Mouse (Mus musculus) bone marrow macrophage, adult 2 months (primary cell): Measurements from ENCODE around the gene Fam192a. TPM values are rescaled to one million over a fixed set of nuclear protein-coding genes. Genes with fewer than 3 reads are reported as not detected.

Experiments
- H3K27ac ChIP-seq: 2 replicates; pipeline ENCODE4 v1.5.1; 2012; ENCODE audit warnings: low read depth, low read length; ENCODE audit not compliant: insufficient read depth
- H3K4me1 ChIP-seq: 2 replicates; pipeline ENCODE4 v1.6.1; 2012; ENCODE audit warnings: low read length; ENCODE audit not compliant: control insufficient read depth, insufficient read depth
- H3K4me3 ChIP-seq: 2 replicates; pipeline ENCODE4 v1.5.1; 2012; ENCODE audit warnings: mild to moderate bottlenecking, low read length, moderate library complexity; ENCODE audit not compliant: insufficient read depth
- CTCF ChIP-seq: IDR thresholded peaks from 2 replicates; pipeline ENCODE4 v1.5.1; 2012; ENCODE audit warnings: low read depth, mild to moderate bottlenecking, low read length, moderate library complexity
- POLR2A ChIP-seq: IDR thresholded peaks from 2 replicates; pipeline ENCODE4 v1.6.1; 2012; ENCODE audit warnings: mild to moderate bottlenecking, low read depth, low read length, borderline replicate concordance
- polyA plus RNA-seq: library from polyadenylated mRNA; stranded (reverse); fragments of >200 nt; gene quantifications from 2 replicates; pipeline ENCODE4 v1.2.4, GENCODE M21; 2012; ENCODE audit not compliant: missing spikeins, insufficient read depth, insufficient read length

The Fam192a gene
- 77.1 and 77.4 TPM in 2 replicates for polyA plus RNA-seq

DNA sequence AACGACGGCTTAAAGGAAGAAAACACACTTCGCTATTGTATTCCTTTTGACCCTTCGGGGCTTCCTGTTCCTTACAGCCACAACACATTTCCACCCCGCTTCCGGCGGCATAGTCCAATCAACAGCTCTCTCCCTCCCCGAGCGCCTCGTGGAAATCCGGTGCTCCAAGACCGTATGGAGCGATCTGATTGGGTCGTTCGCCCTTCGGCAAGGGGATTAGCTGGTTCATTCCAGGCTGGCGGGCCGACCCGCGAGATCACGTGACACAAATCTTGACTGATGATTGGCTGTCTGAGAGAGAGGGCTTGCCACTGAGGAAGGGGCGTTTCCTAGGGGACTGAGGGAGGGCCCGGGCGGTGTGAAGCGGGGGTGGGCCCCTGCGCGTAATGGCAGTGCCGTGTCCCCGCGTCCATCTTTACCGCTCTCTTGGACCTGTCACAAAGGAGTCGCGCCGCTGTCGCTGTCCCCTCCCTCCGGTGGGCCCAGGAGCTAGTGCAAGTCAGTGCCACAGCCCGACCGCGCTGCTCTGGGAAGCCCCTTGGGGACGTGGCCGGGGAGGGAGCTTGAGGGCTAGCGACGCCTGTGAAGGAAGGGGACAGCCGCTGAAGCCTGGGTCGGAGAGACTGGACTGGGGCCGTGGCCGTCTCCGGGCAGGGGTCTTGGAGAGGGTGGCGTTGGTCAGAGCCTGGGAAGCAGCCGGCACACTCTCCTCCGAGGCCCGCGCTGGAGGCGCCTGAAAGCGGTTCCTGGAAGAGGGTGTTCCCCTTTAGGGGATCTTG, at the start of gene Fam192a, which contains the start of gene Rspry1:
Gene Fam192a, minus strand, starts transcription at position 391 of the 779 bp plus-strand sequence.
Gene Rspry1, plus strand, starts transcription at position 331 of the 779 bp plus-strand sequence.
- Histone ChIP-seq H3K27ac (peak within 1 kb of the TSS; percentile 80), H3K4me3 (peak within 1 kb of the TSS; percentile 97), H3K4me1 (peaks cover 6% of the 10 kb centered on the region)
- no peak for TF ChIP-seq POLR2A
- TF ChIP-seq CTCF = no peak

DNA sequence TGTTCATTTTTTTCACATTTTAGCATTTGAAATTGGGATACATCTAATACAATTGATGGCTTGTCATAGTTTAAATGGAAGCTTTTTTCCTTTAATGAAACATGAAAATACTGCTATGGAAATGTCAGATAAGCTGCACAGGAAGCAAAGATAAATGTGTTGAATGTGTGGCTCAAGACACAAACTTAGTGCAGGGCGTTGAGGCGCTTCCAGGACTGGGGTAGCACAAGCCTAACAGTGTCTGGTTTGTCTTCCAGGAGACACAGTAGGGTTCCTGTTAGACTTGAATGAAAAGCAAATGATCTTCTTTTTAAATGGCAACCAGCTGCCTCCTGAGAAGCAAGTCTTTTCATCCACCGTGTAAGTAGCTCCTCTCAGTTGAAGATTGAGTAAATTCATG, 47.7 kb upstream of the Fam192a start:
- H3K4me3 ChIP-seq = no peak overlapping the region
- no peak overlapping the region for H3K27ac ChIP-seq
- TF ChIP-seq POLR2A (no peak), CTCF (no peak)
- peaks cover 2% of the 10 kb centered on the region; the same call in 1 of the 2 replicates for H3K4me1 ChIP-seq

DNA sequence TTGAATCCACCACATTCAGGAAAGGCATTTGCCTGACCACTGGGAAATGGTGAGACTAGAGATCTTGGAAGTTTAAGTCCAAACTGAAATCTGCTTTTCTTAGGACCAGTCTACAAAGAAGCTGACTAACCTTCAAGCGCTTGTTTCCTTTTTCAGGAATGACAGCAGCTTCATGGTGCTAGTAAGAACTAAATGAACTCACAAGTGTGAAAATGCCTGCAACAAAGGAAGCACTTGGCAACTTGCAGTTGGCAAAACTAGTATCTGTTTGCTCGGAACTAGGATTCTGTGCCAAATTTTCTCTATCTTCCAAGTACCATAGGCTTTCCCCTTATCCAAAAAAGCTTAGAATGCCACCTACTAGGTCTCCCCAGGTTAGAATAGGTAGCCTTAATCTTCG, 44.4 kb upstream of the Fam192a start:
- Histone ChIP-seq H3K27ac (no peak overlapping the region), H3K4me3 (no peak overlapping the region), H3K4me1 (peaks cover 2% of the 10 kb centered on the region; the same call in 1 of the 2 replicates)
- no peak for TF ChIP-seq POLR2A
- TF ChIP-seq CTCF = no peak

DNA sequence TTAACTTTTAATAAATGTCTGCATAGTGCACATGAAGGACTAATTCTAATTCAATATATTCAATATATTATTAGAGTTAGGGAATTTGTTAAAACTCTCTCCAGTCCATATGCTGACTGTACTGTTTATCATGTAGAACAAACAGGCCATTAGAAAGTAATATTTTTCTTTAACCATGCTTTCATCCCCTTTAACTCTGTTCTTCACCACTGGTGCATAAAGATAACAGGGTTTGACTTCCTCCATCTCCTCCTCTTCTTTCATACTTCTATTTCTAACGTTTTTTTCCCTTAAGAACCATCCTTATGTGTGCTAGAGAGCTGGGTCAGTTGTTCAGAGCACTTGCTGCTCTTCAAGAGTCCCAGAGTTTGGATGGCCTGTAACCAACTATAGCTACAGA, 43.4 kb upstream of the Fam192a start:
- H3K27ac ChIP-seq = no peak overlapping the region

DNA sequence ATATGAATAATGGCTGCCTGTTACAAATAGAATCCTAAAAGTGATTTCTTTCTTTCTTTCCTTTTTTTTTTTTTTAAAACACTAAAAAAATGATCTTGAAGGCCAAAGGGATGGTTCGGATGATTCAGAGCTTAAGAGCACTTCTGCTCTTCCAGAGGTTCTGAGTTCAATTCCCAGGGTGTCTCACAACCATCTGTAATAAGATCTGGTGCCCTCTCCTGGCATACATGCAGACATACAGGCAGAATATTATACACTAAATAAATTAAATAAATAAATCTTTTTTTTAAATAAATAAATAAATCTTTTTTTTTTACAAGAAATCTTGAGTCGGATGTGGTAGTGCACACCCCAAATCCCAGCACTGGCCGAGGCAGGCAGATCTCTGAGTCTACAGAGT, 40.1 kb upstream of the Fam192a start:
- Histone ChIP-seq H3K4me1 (no peaks in the 10 kb centered on the region), H3K27ac (no peak overlapping the region), H3K4me3 (no peak overlapping the region)
- TF ChIP-seq CTCF (no peak), POLR2A (no peak)

More for the DNA sequence above, 43.4 kb upstream of the Fam192a start:
- H3K4me1 ChIP-seq = peaks cover 2% of the 10 kb centered on the region; the same call in 1 of the 2 replicates
- no peak overlapping the region for H3K4me3 ChIP-seq
- no peak for TF ChIP-seq CTCF
- no peak for TF ChIP-seq POLR2A

DNA sequence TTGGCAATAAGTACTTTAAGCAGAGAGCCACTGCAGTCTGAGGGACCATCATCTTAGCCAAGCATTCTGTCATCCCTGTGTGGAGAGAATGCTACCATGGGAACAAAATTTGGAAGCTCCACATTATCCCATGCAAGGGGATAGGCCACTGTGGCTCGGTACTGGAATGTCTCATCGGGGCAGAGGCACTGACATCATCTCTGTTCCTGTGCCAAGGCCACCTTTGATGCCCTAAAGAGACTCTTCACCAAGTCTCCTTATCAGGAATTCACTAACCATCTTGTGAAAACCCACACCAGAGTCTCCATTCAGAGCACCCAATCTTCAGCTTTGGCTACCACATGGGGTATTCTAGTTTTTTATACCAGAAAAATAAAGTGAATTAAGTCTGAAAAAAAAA, 39.4 kb upstream of the Fam192a start:
- no peak overlapping the region for H3K27ac ChIP-seq
- TF ChIP-seq CTCF = no peak
- TF ChIP-seq POLR2A = no peak
- no peaks in the 10 kb centered on the region for H3K4me1 ChIP-seq
- no peak overlapping the region for H3K4me3 ChIP-seq

DNA sequence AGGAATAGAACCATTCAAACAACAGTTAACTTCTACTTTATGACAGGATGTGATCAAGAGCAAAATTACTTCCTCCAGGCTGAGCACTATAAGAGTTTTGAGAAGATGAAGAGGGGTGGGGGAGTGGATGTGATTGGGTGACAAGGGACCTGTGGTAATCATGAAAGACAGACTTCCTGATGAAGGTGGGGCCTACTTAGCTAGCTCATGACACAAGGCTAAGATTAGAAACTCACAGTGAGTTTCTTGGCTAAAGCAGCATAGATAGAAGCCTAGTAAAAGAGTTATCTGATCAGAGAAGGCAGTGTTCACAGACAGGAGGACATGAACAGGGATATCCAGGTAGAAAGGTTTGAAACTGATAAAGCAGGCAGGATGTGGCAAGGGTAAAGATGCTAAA, 32.4 kb upstream of the Fam192a start:
- peaks cover 8% of the 10 kb centered on the region for H3K4me1 ChIP-seq
- H3K27ac ChIP-seq = no peak overlapping the region
- no peak overlapping the region for H3K4me3 ChIP-seq
- no peak for TF ChIP-seq POLR2A

DNA sequence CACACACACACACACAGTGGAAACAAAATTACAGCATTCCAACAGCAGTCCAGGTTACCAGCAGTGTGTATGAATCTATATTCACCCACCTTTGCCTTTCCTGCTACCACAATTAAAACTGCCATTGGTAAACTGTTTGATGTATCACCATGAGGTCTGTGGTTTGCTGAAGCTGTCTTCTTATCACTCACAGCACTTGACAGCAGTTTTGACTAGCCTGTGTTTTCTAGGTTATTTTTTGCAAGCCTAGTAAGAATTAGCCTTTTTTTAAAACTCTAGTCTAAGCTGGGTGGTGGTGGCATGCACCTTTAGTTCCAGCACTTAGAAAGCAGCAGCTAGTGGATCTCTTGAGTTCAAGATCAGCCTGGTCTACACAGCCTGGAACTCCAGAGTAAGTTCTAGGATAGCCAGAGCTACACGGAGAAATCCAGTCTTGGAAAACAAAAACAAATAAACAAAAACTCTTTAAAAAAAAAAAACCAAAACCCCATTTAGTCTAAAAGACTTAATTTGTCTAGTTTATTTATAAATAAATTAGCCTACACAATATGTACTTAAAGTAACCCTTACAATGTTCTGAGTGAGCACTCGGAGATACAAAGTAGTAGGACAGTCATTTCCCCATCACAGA, 31.9 kb upstream of the Fam192a start:
- no peak overlapping the region for H3K27ac ChIP-seq
- H3K4me1 ChIP-seq = peaks cover 8% of the 10 kb centered on the region
- H3K4me3 ChIP-seq = no peak overlapping the region
- no peak for TF ChIP-seq POLR2A
- no peak for TF ChIP-seq CTCF

DNA sequence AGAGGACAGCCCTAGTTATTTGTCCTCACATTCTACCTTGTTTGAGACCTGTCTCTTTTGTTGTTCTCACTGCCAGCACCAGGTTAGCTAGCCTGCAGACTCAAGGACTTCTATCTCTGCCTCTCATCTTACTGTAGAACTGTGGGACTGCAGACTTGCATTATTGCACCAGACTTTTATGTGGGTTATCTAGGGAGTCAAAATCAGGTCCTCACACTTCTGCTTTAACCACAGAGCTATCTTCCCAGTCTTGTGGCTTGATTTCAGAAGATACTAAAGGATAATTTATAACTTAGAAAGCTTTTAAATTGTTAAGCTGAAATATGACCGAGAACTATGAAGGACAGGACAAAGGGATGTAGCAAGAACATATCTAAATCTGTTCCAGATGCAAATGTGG, 23.1 kb upstream of the Fam192a start:
- H3K4me1 ChIP-seq = no peaks in the 10 kb centered on the region
- H3K27ac ChIP-seq = no peak overlapping the region
- TF ChIP-seq POLR2A = no peak
- TF ChIP-seq CTCF = no peak
- no peak overlapping the region for H3K4me3 ChIP-seq

DNA sequence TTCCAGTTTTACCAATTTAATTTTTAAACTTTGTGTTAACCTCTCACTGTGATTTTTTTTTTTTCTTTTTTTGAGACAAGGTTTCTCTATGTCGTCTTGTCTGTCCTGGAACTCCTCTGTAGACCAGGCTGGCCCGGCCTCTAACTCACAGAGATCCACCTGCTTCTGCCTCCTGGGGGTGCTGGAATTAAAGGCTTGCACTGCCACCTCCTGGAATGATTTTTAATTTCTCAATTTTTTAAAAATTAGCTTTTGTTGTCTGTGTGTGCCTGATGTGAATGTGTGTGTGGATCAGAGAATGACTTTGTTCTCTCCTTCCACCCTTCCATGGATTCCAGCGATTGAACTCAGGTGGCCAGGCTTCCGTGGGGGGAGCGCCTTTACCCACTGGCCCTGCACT, 5.3 kb upstream of the Fam192a start:
- Histone ChIP-seq H3K4me1 (peaks cover 2% of the 10 kb centered on the region; the same call in 1 of the 2 replicates), H3K27ac (no peak overlapping the region), H3K4me3 (no peak overlapping the region)
- TF ChIP-seq POLR2A (no peak), CTCF (peak; percentile 44)

DNA sequence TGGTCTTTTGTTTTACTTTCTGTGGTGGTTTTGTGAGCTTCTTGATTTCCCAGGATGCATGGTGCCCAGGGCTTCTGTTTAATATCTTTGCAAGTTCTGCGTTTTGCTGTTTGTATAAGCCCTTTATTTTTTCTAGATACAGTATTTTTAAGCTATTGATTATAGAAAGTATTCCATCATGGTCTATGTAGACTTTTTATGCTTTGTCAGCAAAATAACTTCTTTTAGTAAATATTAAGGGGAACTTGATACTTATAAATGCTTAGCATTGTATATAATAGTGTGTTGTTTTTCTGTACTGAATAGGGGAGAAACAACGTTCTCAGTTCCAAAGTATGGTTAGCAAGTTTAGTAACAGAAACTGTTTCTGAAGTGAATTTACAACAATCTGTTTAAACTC, 2.2 kb upstream of the Fam192a start:
- Histone ChIP-seq H3K4me3 (no peak overlapping the region), H3K4me1 (peaks cover 3% of the 10 kb centered on the region; the same call in 1 of the 2 replicates), H3K27ac (no peak overlapping the region)
- TF ChIP-seq CTCF = no peak
- no peak for TF ChIP-seq POLR2A
